Mouse (Mus musculus): Measurements from ENCODE around the gene Oscp1.

Gene Oscp1

GRCm38 (mm10) chr4:126109613-126110373 lies 51.4 kb downstream of the Oscp1 start:
- in situ Hi-C loops (cut with MboI, MseI), result no loop called here

GRCm38 (mm10) chr4:126110374-126111152 lies 52.2 kb downstream of the Oscp1 start:
- in situ Hi-C loops (cut with MboI, MseI), result no loop called here

DNA sequence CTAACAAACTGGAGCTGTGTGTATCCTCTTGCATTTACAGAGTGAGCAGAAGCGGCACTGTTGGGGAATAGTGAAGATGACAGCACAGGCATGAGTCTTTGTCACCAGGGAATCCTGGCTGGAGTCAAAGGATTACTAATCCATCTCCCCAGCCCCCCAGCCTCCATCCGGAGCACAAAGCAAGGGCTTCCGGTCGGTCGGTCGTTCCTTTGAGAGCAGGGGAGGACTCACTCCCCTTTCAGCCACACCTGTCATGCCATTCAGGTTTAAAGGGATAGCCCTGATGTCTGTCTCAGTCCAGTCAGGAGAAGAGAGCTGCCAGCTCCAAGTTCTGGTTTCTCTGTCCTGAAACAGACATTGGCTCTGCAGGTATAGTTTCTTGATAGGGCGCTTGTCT lies 52.8 kb downstream of the Oscp1 start:
- in situ Hi-C loops (cut with MboI, MseI), result no loop called here

- in situ Hi-C loops (cut with MboI, MseI), result no loop called here
These were observed 54.9 kb downstream of the Oscp1 start for GRCm38 (mm10) chr4:126113243-126113642.

GRCm38 (mm10) chr4:126113943-126114342 lies 55.6 kb downstream of the Oscp1 start:
- in situ Hi-C loops (cut with MboI, MseI), result no loop called here

- in situ Hi-C loops (cut with MboI, MseI), result loop anchor here (5.0 kb wide), 1 partner anchor 33 kb away; no protein-coding TSS in a partner anchor
These were observed 57.0 kb downstream of the Oscp1 start for GRCm38 (mm10) chr4:126115411-126115810.

DNA sequence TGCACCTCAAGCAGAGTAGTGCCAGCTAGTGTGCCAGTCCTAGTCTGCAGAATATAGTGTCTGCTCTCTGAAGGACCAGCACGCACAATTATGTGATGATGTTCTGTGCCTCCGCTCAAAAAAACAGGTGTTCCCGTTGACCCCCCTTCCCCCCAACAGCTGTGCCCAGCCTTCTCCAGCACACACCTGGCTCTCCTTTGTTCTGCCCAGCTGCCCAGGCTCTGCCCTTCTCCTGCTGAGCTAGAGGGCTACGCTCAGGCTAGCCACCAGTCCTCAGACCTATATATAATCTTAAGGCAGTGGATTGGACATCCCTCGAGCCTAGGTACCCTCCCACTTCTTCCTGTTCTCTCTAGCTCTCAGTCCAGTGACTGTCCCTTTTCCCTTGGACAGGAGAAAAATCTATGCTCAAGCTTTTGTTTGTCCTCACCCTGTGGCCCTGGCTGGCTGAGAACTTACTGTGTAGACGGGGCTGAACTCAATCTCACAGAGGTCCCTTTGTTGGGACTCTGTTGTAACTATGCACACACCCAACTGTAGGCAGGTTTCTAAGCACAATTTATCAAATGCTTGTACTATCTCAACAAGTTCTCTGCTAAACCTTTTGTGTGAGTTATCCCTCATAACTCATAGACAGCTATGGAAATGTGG lies 57.6 kb downstream of the Oscp1 start:
- in situ Hi-C loops (cut with MboI, MseI), result loop anchor here (5.0 kb wide), 1 partner anchor 34 kb away; no protein-coding TSS in a partner anchor

GRCm38 (mm10) chr4:126117116-126117515 lies 58.8 kb downstream of the Oscp1 start:
- in situ Hi-C loops (cut with MboI, MseI), result loop anchor here (5.0 kb wide), 1 partner anchor 35 kb away; no protein-coding TSS in a partner anchor

DNA sequence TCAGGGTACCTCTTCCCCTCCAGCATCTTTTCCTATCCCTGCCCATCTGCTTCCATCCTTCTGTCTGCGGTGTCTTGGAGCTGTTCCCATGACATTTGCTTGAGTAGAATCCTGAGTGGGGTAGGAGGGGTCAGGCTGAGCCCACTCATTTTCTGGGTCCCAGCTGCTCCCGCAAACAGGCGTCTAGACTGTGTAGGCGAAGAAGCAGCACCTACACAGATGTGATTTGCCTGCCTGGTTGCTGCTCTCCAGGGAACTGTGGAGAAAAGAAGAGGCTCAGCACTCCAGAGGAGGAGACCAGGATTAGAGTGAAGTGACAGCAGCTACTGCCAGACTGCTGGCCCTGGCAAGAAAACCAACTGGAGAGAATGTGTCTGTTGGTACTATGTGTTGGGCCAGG lies 60.3 kb downstream of the Oscp1 start:
- in situ Hi-C loops (cut with MboI, MseI), result loop anchor here (5.0 kb wide), 1 partner anchor 36 kb away; no protein-coding TSS in a partner anchor

- in situ Hi-C loops (cut with MboI, MseI), result loop anchor here (5.0 kb wide), 1 partner anchor 37 kb away; no protein-coding TSS in a partner anchor
These were observed 60.7 kb downstream of the Oscp1 start for GRCm38 (mm10) chr4:126119051-126119450.

GRCm38 (mm10) chr4:126120052-126120451 lies 61.7 kb downstream of the Oscp1 start:
- in situ Hi-C loops (cut with MboI, MseI), result no loop called here

DNA sequence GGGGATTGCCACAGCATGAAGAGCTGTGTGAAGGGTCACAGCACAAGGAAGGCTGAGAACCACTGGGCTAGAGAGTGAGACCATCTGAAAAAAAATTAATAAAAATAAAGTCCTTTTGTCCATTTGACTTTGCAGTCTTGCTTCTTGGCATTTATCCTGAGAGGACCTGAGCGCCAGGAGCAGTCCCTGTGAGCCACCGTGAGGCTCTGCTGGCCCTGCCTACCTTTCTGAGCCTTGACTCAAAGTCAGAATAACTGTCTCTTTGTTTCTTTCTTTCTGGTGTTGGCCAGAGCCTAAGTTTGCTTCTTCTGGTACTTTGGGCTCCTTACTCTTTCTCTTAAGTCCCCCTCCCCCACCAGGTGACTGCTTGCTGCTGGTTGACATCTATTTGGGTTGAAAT lies 62.1 kb downstream of the Oscp1 start:
- in situ Hi-C loops (cut with MboI, MseI), result no loop called here

DNA sequence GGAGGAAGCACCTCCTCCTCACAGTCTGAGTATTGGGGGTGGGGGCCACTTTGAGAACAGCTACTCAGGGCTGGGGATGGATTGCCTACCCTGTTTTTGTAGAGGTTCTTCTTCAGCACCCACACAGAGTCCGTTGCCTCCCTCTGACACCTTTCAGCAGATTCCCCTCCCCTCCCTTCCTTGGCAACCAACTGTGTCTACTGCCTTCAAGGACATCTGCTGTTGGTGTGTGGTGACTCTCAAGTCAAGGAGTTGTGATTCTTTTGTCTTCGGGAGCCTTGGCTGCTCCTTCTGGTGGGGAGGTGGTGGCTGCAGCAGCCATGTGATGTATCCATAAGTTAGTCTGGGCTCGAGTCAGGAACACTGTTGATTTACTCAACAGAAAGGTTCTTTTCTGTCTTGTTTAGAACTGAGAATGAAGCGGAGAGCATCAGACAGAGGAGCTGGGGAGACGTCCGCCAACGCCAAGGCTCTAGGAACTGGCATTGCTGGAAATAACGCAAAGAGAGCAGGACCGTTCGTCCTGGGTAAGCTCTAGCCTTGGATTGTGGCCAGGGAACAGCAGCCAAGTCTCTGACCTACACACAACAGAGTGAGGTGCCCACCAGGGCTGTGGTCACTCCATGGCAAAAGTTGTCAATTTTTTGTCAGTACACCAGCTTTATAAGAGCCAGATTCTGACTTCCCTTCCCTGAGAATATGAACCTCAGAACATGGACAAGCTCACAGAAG lies 65.1 kb downstream of the Oscp1 start:
- in situ Hi-C loops (cut with MboI, MseI), result no loop called here

GRCm38 (mm10) chr4:126130502-126130901 lies 72.1 kb downstream of the Oscp1 start:
- in situ Hi-C loops (cut with MboI, MseI), result loop anchor here (10.0 kb wide), 1 partner anchor 376 kb away; no protein-coding TSS in a partner anchor

- in situ Hi-C loops (cut with MboI, MseI), result loop anchor here (10.0 kb wide), 1 partner anchor 377 kb away; no protein-coding TSS in a partner anchor
These were observed 73.1 kb downstream of the Oscp1 start for GRCm38 (mm10) chr4:126131290-126132121.

GRCm38 (mm10) chr4:126132636-126133264 lies 74.4 kb downstream of the Oscp1 start:
- in situ Hi-C loops (cut with MboI, MseI), result loop anchor here (10.0 kb wide), 1 partner anchor 378 kb away; no protein-coding TSS in a partner anchor

DNA sequence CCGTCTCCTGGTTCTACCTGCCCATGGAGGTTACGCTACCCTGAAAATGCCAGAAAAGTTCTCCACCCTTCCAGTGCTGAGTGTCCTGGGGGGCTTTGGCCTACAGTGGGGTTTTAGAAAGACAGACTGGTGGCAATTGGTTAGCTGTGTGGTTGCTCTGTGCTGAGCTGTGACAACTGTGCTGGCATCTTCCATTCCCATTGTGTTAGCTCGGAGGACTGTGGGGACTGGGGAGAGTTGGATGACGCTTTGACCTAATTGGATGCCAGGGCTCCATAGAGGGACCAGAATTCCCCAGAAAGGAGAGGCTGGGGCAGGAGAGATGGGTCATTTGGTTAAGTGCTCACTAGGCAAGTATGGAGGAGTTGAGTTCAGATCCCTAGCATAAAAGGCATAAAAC lies 75.9 kb downstream of the Oscp1 start:
- in situ Hi-C loops (cut with MboI, MseI), result loop anchor here (10.0 kb wide), 1 partner anchor 379 kb away; no protein-coding TSS in a partner anchor

- in situ Hi-C loops (cut with MboI, MseI), result loop anchor here (10.0 kb wide), 1 partner anchor 380 kb away; no protein-coding TSS in a partner anchor
These were observed 76.3 kb downstream of the Oscp1 start for GRCm38 (mm10) chr4:126134639-126135038.

GRCm38 (mm10) chr4:126137773-126138172 lies 79.4 kb downstream of the Oscp1 start:
- in situ Hi-C loops (cut with MboI, MseI), result loop anchor here (10.0 kb wide), 1 partner anchor 383 kb away; no protein-coding TSS in a partner anchor

Measured in T-helper 2 cell (primary cell).